Mouse (Mus musculus): ENCODE data around the gene Ace.

Gene Ace

GRCm38 (mm10) chr11:105944770-105945672 is 22.7 kb upstream of the Ace start:
- CTCF ChIA-PET, result no interaction called here

DNA sequence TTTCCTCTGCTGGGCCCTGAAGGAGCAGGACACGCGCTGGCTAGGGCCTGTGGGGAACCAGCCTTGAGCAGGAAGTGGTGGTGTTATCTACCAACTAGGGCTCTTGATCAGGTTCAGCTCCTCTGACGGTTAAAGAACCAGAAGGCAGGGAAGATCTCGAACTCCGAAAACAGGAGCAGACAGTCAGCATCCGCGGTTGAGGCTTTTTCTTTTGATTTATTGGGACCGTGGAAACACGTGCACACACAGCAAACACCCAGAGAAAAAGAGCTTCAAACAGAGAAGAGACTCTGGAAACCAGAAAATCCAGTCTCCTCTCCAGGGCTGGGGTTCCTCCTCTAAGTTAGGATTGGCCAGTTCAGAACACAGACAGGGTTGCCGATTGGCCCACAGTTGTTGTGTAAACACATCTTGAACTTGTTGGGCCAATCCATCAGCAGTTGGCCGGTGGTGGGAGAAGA is 21.0 kb upstream of the Ace start:
- CTCF ChIA-PET, result interaction anchor here (0.6 kb wide), 1 partner anchor 361 kb away, joined by 5 read pairs; no protein-coding TSS in a partner anchor

GRCm38 (mm10) chr11:105948255-105948654 is 19.5 kb upstream of the Ace start:
- CTCF ChIA-PET, result no interaction called here

DNA sequence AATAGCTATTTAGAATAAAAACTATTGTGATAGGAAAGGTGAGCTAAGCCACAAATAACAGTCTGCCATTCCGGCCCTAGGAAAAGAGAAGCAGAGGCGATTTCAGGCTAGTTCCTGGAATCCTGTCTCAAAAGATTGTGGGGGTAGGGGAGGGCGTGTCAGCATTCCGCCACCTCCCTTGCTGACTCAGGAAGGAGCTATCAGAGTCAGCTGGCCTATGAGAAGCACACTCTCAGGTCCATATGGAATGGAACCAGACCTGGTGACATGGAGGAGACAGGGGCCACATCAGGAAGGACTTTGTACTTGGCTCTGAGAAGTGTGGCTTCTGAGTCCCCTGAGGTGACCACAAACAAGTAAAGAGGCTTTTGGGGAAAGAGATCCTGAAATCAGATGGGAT is 17.2 kb upstream of the Ace start:
- CTCF ChIA-PET, result interaction anchor here (0.5 kb wide), 1 partner anchor 15 kb away, joined by 3 read pairs; no protein-coding TSS in a partner anchor

DNA sequence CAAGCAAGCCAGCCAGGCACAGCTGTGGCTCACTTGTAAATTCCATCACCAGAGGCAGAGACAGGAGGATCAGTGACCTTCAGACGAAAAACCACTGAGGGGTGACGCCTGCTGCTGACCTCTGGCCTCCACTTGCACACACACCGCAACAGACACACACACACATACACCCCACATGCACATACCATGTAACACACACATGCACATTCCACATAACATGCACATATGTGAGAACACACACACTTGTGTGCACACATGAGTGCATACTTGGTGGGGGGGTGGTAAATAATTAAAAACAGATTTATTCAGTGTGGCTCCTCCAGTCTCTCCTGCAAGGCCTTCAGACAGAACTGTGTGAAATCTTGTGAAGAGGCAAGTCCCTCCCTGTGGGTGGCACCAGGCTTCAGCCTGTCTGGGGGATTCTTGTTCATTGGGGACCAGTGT is 16.1 kb upstream of the Ace start:
- CTCF ChIA-PET, result no interaction called here

DNA sequence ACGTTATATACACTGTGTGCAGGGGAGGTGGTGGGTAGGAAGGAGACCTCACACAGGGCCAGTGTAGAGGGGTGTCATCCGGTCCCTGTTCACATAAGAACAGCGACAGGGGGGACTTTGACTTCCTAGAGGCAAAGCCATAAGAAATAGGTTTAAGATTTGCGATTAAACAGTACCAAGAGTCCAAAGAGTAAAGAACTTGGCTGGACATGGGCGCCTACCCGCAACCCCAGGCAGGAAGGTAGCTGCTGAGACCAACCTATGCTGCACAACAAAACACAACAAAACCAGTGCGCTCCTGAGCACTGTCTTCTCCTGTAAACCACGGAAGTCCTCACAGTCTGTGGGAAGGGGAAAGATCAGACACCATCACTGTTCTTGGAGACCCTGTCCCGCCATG is 15.6 kb upstream of the Ace start:
- CTCF ChIA-PET, result no interaction called here

DNA sequence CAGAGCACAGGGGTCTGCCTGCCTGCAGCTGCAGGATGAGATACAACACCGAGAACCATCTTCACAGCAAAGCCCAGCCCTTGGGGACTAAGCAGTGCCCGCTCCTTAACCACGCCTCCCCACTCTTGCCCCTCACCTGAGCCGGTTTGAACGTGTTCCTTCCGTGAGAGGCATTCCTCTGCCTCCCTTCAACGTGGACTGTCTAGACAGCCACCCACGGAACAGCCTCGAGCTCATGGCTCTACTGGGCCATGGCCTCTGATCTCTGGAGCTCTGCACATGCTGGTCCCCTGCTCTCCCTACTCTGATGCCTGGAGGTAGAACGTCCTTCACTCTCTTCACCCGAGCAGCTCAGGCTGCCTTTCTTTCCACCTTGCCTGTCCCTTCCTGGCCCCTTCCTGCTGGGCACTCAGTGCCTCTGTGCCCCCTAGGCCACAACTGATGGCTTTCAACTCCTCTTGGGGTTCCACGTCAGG is 14.8 kb upstream of the Ace start, which contains the start of gene Cyb561:
Gene Cyb561 (minus strand): TSS at position 426 of the 476 bp plus-strand sequence.
- CTCF ChIA-PET, result no interaction called here

GRCm38 (mm10) chr11:105953402-105953801 is 14.3 kb upstream of the Ace start:
- CTCF ChIA-PET, result no interaction called here

DNA sequence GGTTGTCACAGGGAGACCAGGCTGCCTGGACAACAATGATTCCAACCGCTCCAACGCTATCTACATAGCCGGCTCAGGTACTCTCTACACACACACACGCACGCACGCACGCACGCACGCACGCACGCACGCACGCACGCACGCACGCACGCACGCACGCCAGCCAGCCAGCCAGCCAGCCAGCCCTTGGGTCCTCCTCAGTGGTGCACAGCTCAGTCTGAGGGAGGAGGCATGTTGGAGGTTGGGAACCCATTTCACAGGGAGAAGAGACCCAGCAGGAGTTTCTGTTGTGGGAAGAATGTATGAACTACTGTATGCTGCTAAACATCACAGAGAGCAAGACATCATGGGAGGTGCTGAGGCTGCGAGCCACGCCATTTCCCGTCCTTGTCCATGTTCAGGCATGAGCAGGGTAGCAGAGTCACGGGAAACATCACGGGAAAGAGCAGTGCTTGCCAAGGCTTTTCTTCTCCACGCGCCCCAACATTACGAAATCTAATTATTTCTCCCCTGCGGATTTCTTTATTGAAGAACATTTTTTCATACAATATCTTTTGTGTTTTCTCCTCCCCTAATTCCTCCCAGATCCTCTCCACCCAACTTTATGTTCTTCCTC is 11.8 kb upstream of the Ace start:
- CTCF ChIA-PET, result no interaction called here

- CTCF ChIA-PET, result no interaction called here
Measured at GRCm38 (mm10) chr11:105957501-105957900, 10.2 kb upstream of the Ace start.

DNA sequence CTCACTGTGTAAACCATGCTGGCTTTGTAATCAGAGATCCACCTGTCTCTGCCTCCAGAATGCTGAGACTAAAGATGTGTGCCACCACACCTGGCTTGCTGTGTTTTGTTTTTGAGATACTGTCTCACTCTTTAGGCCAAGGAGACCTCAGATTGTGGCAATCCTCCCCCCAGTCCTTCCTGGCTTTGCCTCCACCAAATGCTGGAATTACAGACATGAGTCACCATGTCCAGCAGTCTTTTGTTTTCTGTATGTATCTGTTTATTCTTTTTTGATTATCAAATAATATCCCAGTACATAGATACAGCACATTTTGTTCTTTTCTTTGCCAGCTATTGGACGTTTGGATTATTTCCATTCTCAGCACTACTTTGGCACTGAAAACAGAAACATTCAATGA is 9.2 kb upstream of the Ace start:
- CTCF ChIA-PET, result no interaction called here

GRCm38 (mm10) chr11:105959355-105959754 is 8.4 kb upstream of the Ace start:
- CTCF ChIA-PET, result no interaction called here

- CTCF ChIA-PET, result no interaction called here
Measured at GRCm38 (mm10) chr11:105964691-105965090, 3.1 kb upstream of the Ace start.

GRCm38 (mm10) chr11:105966288-105966687 is 1.5 kb upstream of the Ace start:
- CTCF ChIA-PET, result interaction anchor here (0.7 kb wide), 1 partner anchor 16 kb away, joined by 3 read pairs; no protein-coding TSS in a partner anchor

- CTCF ChIA-PET, result no interaction called here
Measured at GRCm38 (mm10) chr11:105968948-105969347, 1.2 kb downstream of the Ace start.

DNA sequence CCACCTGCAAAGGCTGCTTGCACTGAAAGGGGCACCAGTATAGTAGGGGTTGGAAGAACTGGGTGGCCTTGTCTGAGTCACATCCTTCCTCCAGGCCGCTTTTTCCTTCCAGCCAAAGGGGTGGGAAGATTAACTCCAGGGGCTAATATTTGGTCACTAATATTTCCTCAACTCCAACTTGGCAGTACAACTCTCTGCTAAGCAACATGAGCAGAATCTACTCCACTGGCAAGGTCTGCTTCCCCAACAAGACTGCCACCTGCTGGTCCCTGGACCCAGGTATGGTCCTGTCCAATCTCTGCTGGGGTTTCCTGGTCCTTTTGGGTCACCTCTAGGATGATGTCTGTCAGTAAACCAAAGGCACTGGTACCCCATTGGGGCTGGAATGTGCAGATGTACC is 1.8 kb downstream of the Ace start:
- CTCF ChIA-PET, result no interaction called here

DNA sequence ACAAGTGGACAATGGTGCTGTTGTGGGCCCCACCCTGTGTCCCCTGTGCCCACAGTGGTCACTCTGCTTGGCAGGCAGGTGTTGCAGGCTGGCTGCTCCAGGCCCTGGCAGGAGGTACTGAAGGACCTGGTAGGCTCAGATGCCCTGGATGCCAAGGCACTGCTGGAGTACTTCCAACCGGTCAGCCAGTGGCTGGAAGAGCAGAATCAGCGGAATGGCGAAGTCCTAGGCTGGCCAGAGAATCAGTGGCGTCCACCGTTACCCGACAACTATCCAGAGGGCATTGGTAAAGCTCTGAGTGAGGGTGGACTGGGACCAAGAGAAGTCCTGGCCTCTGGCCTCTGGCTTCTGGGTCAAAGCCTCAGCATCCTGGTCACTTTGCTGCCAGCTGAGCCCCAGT is 6.8 kb downstream of the Ace start:
- CTCF ChIA-PET, result no interaction called here

GRCm38 (mm10) chr11:105975050-105975449 is 7.3 kb downstream of the Ace start:
- CTCF ChIA-PET, result no interaction called here

DNA sequence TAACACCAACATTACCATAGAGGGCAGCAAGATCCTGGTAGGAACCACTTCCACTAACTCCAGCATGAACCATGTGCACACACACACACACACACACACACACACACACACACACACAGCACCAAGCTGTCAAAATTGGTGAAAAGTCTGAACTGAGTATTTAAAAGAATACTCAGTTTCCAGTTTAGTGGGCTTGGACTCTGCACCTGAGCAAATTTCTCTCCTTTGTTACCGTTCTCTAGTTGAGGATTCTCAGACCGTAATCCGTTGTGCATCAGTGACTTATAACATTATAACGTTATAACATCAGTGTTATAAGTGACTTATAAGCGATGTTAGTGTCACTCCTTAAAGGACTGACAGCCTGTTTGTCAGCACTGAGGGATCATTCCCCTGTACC is 7.9 kb downstream of the Ace start:
- CTCF ChIA-PET, result no interaction called here

GRCm38 (mm10) chr11:105978232-105978631 is 10.5 kb downstream of the Ace start:
- CTCF ChIA-PET, result no interaction called here

DNA sequence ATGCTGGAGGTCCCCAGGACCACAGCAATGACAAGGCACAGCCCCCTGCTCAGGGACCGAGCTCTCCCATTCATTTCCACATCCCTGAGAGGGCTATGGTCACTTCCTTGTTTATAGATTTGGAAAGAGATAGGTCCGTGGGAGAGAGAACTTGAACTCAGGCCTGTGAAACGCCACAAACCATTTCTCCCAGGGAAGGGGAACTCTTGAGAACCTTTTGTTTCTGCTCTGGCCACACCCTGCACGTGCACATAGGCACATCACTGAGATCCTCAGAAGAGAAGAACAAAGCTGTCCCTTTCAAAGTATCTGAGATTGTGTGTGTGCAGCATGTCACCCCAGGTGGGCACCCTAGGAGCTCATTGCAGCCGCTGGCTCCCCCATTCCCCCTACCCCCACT is 10.9 kb downstream of the Ace start:
- CTCF ChIA-PET, result no interaction called here

DNA sequence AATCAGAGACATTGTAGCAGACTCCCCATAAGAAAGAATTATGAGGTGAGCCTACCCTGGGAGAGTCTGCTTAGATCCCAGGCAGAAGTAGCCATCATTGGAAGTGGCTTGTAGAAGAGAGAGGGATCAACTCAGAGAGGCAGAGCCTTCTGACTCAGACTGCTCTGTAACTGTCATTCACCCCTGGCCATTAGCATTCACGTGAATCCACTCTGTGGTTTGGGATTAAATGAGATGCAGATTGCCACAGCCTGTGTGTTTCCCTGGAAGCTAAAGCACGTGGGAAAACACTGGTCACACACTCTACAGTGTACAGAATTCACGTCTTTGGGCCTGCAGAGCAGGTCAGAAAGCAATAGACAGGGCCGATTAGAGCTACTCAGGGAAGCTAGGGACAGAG is 16.7 kb downstream of the Ace start:
- CTCF ChIA-PET, result no interaction called here

GRCm38 (mm10) chr11:105987446-105987845 is 19.7 kb downstream of the Ace start:
- CTCF ChIA-PET, result no interaction called here

Data from spleen, embryonic (tissue).